Mouse (Mus musculus): Measurements from ENCODE around the gene Suco. TPM values are rescaled to one million over a fixed set of nuclear protein-coding genes. Genes with fewer than 3 reads are reported as not detected.

The Suco gene
- polyA plus RNA-seq, 1 experiment from 2014 or later, result 19.0 TPM

GRCm38 (mm10) chr1:161798866-161799265 is 77.6 kb downstream of the Suco start:
- no peaks in the 10 kb centered on the region for H3K9me3 ChIP-seq (replicated peaks)
- H3K4me3 ChIP-seq, result no peak overlapping the region
- DNase-seq (ENCODE audit: low spot score), result no peak
- no peaks in the 10 kb centered on the region for H3K4me1 ChIP-seq
- WGBS, result 91% methylated on average over 3 of the region's 3 CpGs
- no peaks in the 10 kb centered on the region for H3K27me3 ChIP-seq (ENCODE audit: low read depth, poor library complexity, severe bottlenecking)
- H3K36me3 ChIP-seq, result no peaks in the 10 kb centered on the region
- H3K27ac ChIP-seq (replicated peaks), result no peak overlapping the region

DNA sequence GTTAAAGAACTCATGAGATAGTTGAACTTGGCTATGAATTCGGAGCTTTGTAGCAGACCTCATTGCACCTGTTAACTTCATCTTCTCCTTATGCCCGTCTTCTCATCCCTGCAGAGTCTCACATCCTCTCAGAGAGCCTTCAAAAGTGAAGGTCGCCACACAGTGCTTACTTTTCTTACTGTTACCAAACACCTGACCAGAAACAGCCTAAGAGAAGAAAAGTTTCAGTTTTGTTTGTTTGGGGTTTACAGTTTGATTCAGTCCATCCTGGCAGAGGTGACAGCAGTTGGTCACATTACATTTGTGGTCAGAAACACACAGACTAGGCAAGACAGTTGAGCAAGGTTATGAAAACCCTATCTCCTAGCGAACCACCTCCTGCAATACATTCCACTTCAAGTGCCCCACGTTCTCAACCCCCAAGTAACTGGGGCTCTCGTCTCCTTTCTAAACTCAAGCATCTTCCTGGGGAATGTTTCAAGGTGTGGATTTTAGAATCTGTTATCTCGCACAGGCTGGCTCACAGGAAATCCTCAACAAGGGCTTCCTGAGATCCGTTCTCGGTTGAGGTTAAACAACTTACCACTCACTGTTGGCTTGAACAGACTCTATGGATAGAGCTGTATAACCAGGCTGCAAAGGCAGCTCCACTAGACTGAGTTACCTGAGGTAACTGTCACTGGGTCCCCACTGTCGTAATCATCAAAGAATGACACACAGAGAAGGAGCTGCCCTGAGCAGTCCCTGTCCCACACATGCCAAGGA is 81.9 kb downstream of the Suco start:
- no peaks in the 10 kb centered on the region for H3K27me3 ChIP-seq (ENCODE audit: low read depth, poor library complexity, severe bottlenecking)
- H3K36me3 ChIP-seq, result no peaks in the 10 kb centered on the region
- no peak overlapping the region for H3K27ac ChIP-seq (replicated peaks)
- WGBS, result 86% methylated on average over 10 of the region's 10 CpGs
- H3K4me1 ChIP-seq, result no peaks in the 10 kb centered on the region
- no peak for DNase-seq (ENCODE audit: low spot score)
- no peak overlapping the region for H3K4me3 ChIP-seq
- H3K9me3 ChIP-seq (replicated peaks), result no peaks in the 10 kb centered on the region

DNA sequence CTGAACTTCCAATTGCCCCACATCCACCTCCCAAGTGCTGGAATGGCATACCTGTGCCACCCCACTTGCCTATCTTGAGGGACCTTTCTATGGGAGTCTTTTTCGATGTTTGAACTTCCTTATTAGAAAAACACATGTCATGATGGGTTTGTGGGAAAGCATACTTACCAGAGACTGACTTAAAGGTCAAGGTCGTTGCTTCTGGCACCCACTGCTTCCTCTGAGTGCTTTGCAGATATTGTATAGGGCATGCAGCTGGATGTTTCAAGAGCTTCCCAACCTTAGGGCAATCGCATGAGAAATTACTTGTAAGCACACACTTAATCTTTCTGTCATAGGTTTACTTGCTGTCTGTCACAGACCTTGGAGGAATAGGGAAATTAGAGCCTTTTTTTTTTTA is 83.2 kb downstream of the Suco start:
- Histone ChIP-seq H3K27me3 (ENCODE audit: low read depth, poor library complexity, severe bottlenecking) (no peaks in the 10 kb centered on the region), H3K27ac (replicated peaks) (no peak overlapping the region), H3K9me3 (replicated peaks) (no peaks in the 10 kb centered on the region), H3K36me3 (no peaks in the 10 kb centered on the region), H3K4me1 (no peaks in the 10 kb centered on the region), H3K4me3 (no peak overlapping the region)
- DNase-seq (ENCODE audit: low spot score), result no peak
- WGBS, result 92% methylated on average over 3 of the region's 3 CpGs

GRCm38 (mm10) chr1:161792687-161792969 is 83.9 kb downstream of the Suco start:
- no peaks in the 10 kb centered on the region for H3K27me3 ChIP-seq (ENCODE audit: low read depth, poor library complexity, severe bottlenecking)
- 88% methylated on average over 4 of the region's 4 CpGs for WGBS

DNA sequence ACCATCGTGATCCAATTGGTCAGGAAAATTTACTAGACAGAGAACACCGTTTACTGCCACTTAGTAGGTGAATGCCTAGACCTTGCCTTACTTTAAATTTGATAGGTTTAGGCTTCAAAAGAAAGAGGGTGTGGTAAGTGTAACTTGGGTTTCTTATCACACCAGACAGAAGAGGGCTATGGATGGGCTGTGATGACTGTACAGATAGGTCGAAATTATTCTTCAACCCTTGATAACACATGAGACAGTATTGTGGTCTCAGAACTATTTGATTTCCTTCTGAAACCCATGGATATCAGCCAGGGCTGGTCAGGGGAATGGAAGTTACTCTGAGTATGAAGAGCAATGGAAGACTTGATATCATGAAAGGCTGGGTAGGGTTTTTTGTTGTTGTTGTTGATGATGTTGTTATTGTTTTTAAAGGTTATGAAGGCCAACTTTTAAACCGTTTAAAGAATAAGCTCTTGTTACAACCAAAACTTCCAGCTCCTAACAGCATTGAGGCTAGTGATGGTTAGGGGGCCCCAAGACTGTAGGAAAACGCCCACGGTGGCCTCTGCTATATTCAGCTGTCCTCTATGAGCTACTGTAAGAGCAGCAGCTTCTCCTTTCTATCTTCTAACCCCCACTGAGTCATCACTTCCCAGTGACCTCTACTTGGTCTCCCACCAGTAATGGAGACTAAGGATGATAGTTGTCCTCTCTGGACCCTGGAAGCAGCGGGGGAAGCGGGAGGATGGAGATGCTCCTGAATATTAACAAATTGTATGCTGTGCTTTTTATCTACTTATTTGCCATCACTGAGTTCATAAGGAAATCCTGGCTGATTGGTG is 84.4 kb downstream of the Suco start:
- 92% methylated on average over 8 of the region's 8 CpGs for WGBS
- Histone ChIP-seq H3K4me1 (no peaks in the 10 kb centered on the region), H3K9me3 (replicated peaks) (no peaks in the 10 kb centered on the region), H3K4me3 (no peak overlapping the region), H3K27ac (replicated peaks) (no peak overlapping the region), H3K27me3 (ENCODE audit: low read depth, poor library complexity, severe bottlenecking) (no peaks in the 10 kb centered on the region), H3K36me3 (no peaks in the 10 kb centered on the region)
- DNase-seq (ENCODE audit: low spot score), result no peak

More at GRCm38 (mm10) chr1:161792687-161792969, 83.9 kb downstream of the Suco start:
- H3K4me3 ChIP-seq, result no peak overlapping the region
- no peak overlapping the region for H3K27ac ChIP-seq (replicated peaks)
- no peaks in the 10 kb centered on the region for H3K9me3 ChIP-seq (replicated peaks)
- DNase-seq (ENCODE audit: low spot score), result no peak
- H3K36me3 ChIP-seq, result no peaks in the 10 kb centered on the region
- no peaks in the 10 kb centered on the region for H3K4me1 ChIP-seq

- H3K4me1 ChIP-seq, result no peaks in the 10 kb centered on the region
- 88% methylated on average over 9 of the region's 9 CpGs for WGBS
- no peaks in the 10 kb centered on the region for H3K36me3 ChIP-seq
- H3K27me3 ChIP-seq (ENCODE audit: low read depth, poor library complexity, severe bottlenecking), result no peaks in the 10 kb centered on the region
- no peaks in the 10 kb centered on the region for H3K9me3 ChIP-seq (replicated peaks)
- no peak within 1 kb of the TSS for H3K27ac ChIP-seq (replicated peaks)
- no peak for DNase-seq (ENCODE audit: low spot score)
- no peak within 1 kb of the TSS for H3K4me3 ChIP-seq
Measured at GRCm38 (mm10) chr1:161788339-161788738, 88.1 kb downstream of the Suco start, which contains the start of gene Fasl. Fasl (minus strand) TSS chr1:161788495.

DNA sequence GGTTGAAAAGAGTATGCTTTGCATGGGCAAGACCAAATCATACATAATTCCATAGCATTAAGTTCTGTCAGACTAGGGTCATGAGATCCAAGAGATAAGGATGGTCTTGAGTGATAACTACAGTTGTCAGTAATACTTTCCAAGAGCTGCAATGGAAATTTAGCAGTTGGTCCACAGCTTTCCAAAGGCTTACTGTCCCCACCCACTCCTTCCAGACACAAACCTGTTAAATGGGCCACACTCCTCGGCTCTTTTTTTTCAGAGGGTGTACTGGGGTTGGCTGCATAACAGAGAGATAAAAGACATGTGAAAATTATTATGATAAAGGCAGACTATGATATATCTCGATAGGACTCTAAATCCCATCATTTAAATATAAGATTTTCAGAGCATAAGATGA is 93.8 kb downstream of the Suco start:
- Histone ChIP-seq H3K27me3 (ENCODE audit: low read depth, poor library complexity, severe bottlenecking) (no peaks in the 10 kb centered on the region), H3K36me3 (no peaks in the 10 kb centered on the region), H3K4me3 (no peak overlapping the region), H3K9me3 (replicated peaks) (no peaks in the 10 kb centered on the region), H3K4me1 (no peaks in the 10 kb centered on the region), H3K27ac (replicated peaks) (no peak overlapping the region)
- 81% methylated on average over 2 of the region's 2 CpGs for WGBS
- no peak for DNase-seq (ENCODE audit: low spot score)

DNA sequence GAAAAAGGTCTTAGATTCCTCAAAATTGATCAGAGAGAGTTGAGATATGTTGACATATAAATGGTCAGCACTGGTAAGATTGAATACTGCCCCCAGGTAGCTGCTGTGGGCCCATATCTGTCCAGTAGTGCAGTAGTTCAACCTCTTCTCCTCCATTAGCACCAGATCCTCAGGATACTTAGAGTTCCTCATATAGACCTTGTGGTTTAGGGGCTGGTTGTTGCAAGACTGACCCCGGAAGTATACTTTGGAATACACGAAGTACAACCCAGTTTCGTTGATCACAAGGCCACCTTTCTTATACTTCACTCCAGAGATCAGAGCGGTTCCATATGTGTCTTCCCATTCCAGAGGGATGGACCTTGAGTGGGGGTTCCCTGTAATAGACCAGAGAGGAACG is 94.9 kb downstream of the Suco start:
- H3K9me3 ChIP-seq (replicated peaks), result no peaks in the 10 kb centered on the region
- no peak overlapping the region for H3K4me3 ChIP-seq
- H3K27ac ChIP-seq (replicated peaks), result no peak overlapping the region
- H3K27me3 ChIP-seq (ENCODE audit: low read depth, poor library complexity, severe bottlenecking), result no peaks in the 10 kb centered on the region
- no peaks in the 10 kb centered on the region for H3K4me1 ChIP-seq
- H3K36me3 ChIP-seq, result no peaks in the 10 kb centered on the region
- DNase-seq (ENCODE audit: low spot score), result no peak
- 92% methylated on average over 5 of the region's 5 CpGs for WGBS

- Histone ChIP-seq H3K27ac (replicated peaks) (no peak overlapping the region), H3K27me3 (ENCODE audit: low read depth, poor library complexity, severe bottlenecking) (no peaks in the 10 kb centered on the region), H3K9me3 (replicated peaks) (no peaks in the 10 kb centered on the region), H3K4me1 (no peaks in the 10 kb centered on the region), H3K36me3 (no peaks in the 10 kb centered on the region), H3K4me3 (no peak overlapping the region)
- no peak for DNase-seq (ENCODE audit: low spot score)
Measured at GRCm38 (mm10) chr1:161779057-161779456, 97.4 kb downstream of the Suco start.

GRCm38 (mm10) chr1:161775151-161775550 is 101.3 kb downstream of the Suco start:
- Histone ChIP-seq H3K27ac (replicated peaks) (no peak overlapping the region), H3K36me3 (no peaks in the 10 kb centered on the region), H3K4me3 (no peak overlapping the region), H3K4me1 (no peaks in the 10 kb centered on the region), H3K9me3 (replicated peaks) (no peaks in the 10 kb centered on the region), H3K27me3 (ENCODE audit: low read depth, poor library complexity, severe bottlenecking) (no peaks in the 10 kb centered on the region)
- no peak for DNase-seq (ENCODE audit: low spot score)
- 81% methylated on average over 6 of the region's 6 CpGs for WGBS

DNA sequence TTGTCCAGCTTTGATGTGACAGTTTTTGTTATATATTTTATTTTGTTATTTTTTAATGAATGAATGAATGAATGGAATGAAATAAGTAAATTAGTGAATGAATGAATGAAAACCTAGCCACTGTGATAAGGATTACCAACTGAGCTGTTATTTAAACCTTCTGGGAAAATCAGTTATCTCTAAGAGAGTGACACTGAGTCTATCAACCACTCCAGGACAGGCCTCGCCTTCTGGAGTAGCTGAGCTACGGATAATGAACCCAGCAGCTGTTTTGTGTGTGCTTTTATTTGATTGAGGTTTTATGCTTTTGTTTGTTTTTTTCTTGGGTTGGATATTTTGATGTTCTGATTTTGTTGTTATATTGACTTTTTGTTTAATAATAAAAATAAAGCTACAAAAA is 105.2 kb downstream of the Suco start:
- H3K27ac ChIP-seq (replicated peaks), result no peak overlapping the region

GRCm38 (mm10) chr1:161769329-161769728 is 107.2 kb downstream of the Suco start:
- WGBS, result 92% methylated on average over 1 of the region's 1 CpGs
- DNase-seq (ENCODE audit: low spot score), result no peak
- Histone ChIP-seq H3K27ac (replicated peaks) (no peak overlapping the region), H3K36me3 (no peaks in the 10 kb centered on the region), H3K9me3 (replicated peaks) (no peaks in the 10 kb centered on the region), H3K4me3 (no peak overlapping the region), H3K27me3 (ENCODE audit: low read depth, poor library complexity, severe bottlenecking) (no peaks in the 10 kb centered on the region), H3K4me1 (no peaks in the 10 kb centered on the region)

More for the DNA sequence above, 105.2 kb downstream of the Suco start:
- DNase-seq (ENCODE audit: low spot score), result no peak
- Histone ChIP-seq H3K9me3 (replicated peaks) (no peaks in the 10 kb centered on the region), H3K4me1 (no peaks in the 10 kb centered on the region), H3K4me3 (no peak overlapping the region), H3K27me3 (ENCODE audit: low read depth, poor library complexity, severe bottlenecking) (no peaks in the 10 kb centered on the region), H3K36me3 (no peaks in the 10 kb centered on the region)
- 87% methylated on average over 2 of the region's 2 CpGs for WGBS

GRCm38 (mm10) chr1:161767101-161767524 is 109.4 kb downstream of the Suco start:
- DNase-seq (ENCODE audit: low spot score), result no peak
- Histone ChIP-seq H3K4me3 (no peak overlapping the region), H3K36me3 (no peaks in the 10 kb centered on the region), H3K27ac (replicated peaks) (no peak overlapping the region), H3K9me3 (replicated peaks) (no peaks in the 10 kb centered on the region), H3K27me3 (ENCODE audit: low read depth, poor library complexity, severe bottlenecking) (no peaks in the 10 kb centered on the region), H3K4me1 (no peaks in the 10 kb centered on the region)
- 74% methylated on average over 12 of the region's 12 CpGs for WGBS
